Mouse (Mus musculus) heart, adult 2 months (tissue): ENCODE data around the gene B430218F22Rik. TPM values are rescaled to one million over a fixed set of nuclear protein-coding genes. Genes with fewer than 3 reads are reported as not detected.
"Not testable (repeated sequence)": the region's sequence is repeated elsewhere in the genome, so short reads cannot be mapped to it uniquely, and the experiment has no call there.

Experiments used
- DNase-seq, 2 experiments: peaks; one replicate each; pipeline ENCODE4 v3.0.0; 2021
- H3K27ac ChIP-seq: fragments of 200-600 bp; 2 replicates; pipeline ENCODE4 v1.8.1; 2022
- H3K27me3 ChIP-seq: fragments of 200-500 bp; 2 replicates; pipeline ENCODE4 v1.6.1; 2012; ENCODE audit warnings: mild to moderate bottlenecking, low read length, inconsistent platforms, mixed read lengths; ENCODE audit not compliant: control insufficient read depth, insufficient read depth
- H3K36me3 ChIP-seq: fragments of 200-500 bp; 2 replicates; pipeline ENCODE4 v1.6.1; 2012; ENCODE audit warnings: low read length, inconsistent platforms; ENCODE audit not compliant: control insufficient read depth, insufficient read depth
- H3K4me1 ChIP-seq: fragments of 200-500 bp; 2 replicates; pipeline ENCODE4 v1.6.1; 2011; ENCODE audit warnings: low read length; ENCODE audit not compliant: control insufficient read depth, insufficient read depth
- H3K4me3 ChIP-seq: fragments of 200-600 bp; 2 replicates; pipeline ENCODE4 v1.8.1; 2022
- H3K79me2 ChIP-seq: fragments of 200-500 bp; replicated peaks from 2 replicates; pipeline ENCODE4 v1.6.1; 2012; ENCODE audit warnings: mild to moderate bottlenecking, inconsistent platforms, low read length, moderate library complexity, mixed read lengths; ENCODE audit not compliant: control insufficient read depth, insufficient read depth
- H3K9ac ChIP-seq: fragments of 200-500 bp; 2 replicates; pipeline ENCODE4 v1.6.1; 2012; ENCODE audit warnings: low read depth, mild to moderate bottlenecking, control low read depth, inconsistent platforms, low read length, mixed read lengths
- CTCF ChIP-seq: fragments of 200-600 bp; IDR thresholded peaks from 2 replicates; pipeline ENCODE4 v1.8.1; 2022; ENCODE audit warnings: antibody characterized with exemption, mild to moderate bottlenecking, moderate library complexity
- EP300 ChIP-seq: fragments of 200-500 bp; IDR thresholded peaks from 2 replicates; pipeline ENCODE4 v1.6.1; 2011; ENCODE audit warnings: low read depth, low read length, control low read depth; ENCODE audit not compliant: insufficient read depth
- POLR2A ChIP-seq: fragments of 200-500 bp; IDR thresholded peaks from 2 replicates; pipeline ENCODE4 v1.6.1; 2011; ENCODE audit warnings: mild to moderate bottlenecking, low read depth, low read length, control low read depth; ENCODE audit not compliant: insufficient read depth
- WGBS: fragments of 180-500 bp; shearing (Covaris S2); methylation state at CpG from one replicate; pipeline ENCODE4 v1.1.7; 2018; 5-methylcytosine and 5-hydroxymethylcytosine counted together
- intact Hi-C: fragments of 180-260 bp; cut with DNase I; formaldehyde crosslinking; loops from one replicate; pipeline ENCODE4 v1.15.1; 2025
- polyA plus RNA-seq: library from polyadenylated mRNA; depleted of rRNA; stranded (reverse); fragments of >200 nt; gene quantifications from 2 replicates; pipeline ENCODE4 v1.2.3, GENCODE M21; 2012
- total RNA-seq, 2 experiments: library from RNA; stranded (reverse); gene quantifications; 2 replicates each; pipeline ENCODE4 v1.2.3; 2021

B430218F22Rik gene
- total and polyA plus RNA-seq, 3 experiments = 0.16 TPM; not detected in 2

DNA sequence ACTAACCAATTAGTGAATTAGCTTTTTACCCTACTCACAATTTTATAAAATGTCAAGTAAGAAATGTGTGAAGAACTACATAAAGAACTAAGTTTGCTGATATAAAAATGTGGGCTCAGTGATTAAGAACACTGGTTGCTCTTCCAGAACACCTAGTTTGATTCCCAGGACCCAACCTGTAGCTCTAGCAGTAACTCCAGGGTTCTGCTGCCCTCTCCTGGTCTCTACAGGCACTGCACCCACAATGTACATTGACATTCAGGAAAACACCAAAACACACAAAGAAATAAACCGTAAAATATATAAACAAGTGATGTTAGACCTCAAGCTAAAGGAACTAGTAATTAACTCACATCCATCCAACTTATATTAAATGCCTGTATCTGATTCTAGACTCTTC is 7.3 kb upstream of the B430218F22Rik start:
- Histone ChIP-seq H3K9ac (no peak overlapping the region), H3K4me1 (no peaks in the 10 kb centered on the region), H3K36me3 (peaks cover 3% of the 10 kb centered on the region), H3K4me3 (no peak overlapping the region), H3K79me2 (no peaks in the 10 kb centered on the region), H3K27me3 (no peaks in the 10 kb centered on the region), H3K27ac (no peak overlapping the region)
- 81% methylated on average over 1 of the region's 1 CpGs for WGBS
- peak; percentile 18 to 52 for DNase-seq
- intact Hi-C loops = no loop called here
- TF ChIP-seq POLR2A (no peak), CTCF (peak; percentile 94), EP300 (no peak)

DNA sequence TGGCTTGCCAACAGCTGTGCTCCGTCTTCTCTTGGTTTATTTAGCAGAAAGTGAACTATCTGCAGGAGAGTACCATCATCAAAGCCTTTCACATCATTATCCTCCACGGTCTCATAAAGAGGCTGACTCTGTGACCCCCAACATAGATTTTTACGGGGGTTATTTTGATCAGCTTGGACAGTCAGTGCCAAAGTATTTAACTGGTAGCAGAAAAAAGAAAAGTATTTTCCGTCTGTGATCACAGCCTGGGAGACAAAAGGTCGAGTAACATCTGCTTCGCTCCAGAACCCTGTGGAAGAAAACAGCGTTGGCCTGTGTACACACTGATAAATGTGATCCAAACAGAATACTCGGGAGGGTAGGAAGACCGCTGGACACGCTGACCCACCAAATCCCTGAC is 6.0 kb upstream of the B430218F22Rik start:
- no peak for TF ChIP-seq POLR2A
- TF ChIP-seq EP300 = no peak
- no peak for TF ChIP-seq CTCF
- intact Hi-C loops = no loop called here
- 52% methylated on average over 10 of the region's 10 CpGs for WGBS
- Histone ChIP-seq H3K4me1 (no peaks in the 10 kb centered on the region), H3K9ac (no peak overlapping the region), H3K27ac (no peak overlapping the region), H3K79me2 (no peaks in the 10 kb centered on the region), H3K4me3 (no peak overlapping the region), H3K36me3 (peaks cover 6% of the 10 kb centered on the region), H3K27me3 (no peaks in the 10 kb centered on the region)
- DNase-seq = no peak

DNA sequence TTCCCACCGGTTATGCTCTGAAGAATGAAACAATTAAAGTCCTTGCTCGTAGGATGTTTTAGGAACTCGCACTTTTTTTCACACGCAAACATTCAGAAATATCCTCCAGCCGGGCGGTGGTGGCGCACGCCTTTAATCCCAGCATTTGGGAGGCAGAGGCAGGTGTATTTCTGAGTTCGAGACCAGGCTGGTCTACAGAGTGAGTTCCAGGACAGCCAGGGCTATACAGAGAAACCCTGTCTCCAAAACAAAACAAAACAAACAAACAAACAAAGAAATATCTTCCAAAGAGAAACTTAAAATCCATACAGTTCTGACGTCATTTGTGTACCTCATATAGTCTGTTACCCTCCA is 995 bp downstream of the B430218F22Rik start:
- H3K79me2 ChIP-seq, DNase-seq, H3K36me3 ChIP-seq, H3K9ac ChIP-seq, H3K27me3 ChIP-seq, H3K4me1 ChIP-seq, intact Hi-C loops: not testable (repeated sequence)
- 8% methylated on average over 10 of the region's 10 CpGs for WGBS
- Histone ChIP-seq H3K27ac (peak overlapping the region; percentile 85), H3K4me3 (peak overlapping the region; percentile 87)

DNA sequence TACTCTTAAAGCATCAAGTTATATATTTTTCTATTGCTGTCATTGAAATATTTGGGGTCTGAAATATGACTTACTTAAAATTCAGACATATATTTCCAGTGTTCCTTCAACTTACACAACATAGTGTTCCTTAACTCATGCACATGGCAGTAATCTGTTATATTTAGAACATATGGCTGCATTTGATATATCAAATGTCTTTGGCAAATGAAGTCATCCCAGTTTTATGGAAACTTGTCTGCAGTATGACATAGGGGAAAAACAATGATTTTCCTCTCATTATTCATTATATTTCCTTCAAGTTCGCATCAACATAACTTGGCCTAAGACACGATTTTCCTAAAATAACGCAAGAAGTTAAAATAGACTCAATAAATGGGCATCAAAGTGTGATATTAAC is 9.4 kb downstream of the B430218F22Rik start:
- no peak for TF ChIP-seq EP300
- no peak for TF ChIP-seq POLR2A
- TF ChIP-seq CTCF = no peak
- H3K79me2 ChIP-seq = no peaks in the 10 kb centered on the region
- no peaks in the 10 kb centered on the region for H3K27me3 ChIP-seq
- no peaks in the 10 kb centered on the region for H3K4me1 ChIP-seq
- no peak overlapping the region for H3K9ac ChIP-seq
- no peak overlapping the region for H3K27ac ChIP-seq
- whole genome bisulfite sequencing = 60% methylated on average over 3 of the region's 3 CpGs
- DNase-seq = no peak
- intact Hi-C loops = no loop called here
- no peaks in the 10 kb centered on the region for H3K36me3 ChIP-seq
- H3K4me3 ChIP-seq = no peak overlapping the region

DNA sequence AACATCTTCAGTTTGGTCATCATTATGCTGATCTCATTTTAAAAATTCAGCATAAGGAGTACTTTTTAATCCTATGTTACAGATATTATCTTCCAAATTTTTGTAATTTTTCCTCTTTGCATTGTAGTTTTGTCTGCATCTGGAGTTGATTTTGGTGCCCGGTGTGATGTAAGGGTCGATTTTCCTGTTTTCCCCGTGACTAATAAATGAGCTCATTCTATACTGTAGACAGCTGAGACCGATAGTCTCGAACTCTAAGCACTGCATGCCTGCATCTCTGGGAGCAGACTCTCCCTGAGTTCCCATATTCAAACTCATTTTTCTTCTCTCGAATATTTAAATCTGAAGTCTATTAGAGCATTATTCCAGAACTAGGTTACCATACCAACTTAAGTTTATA is 13.9 kb downstream of the B430218F22Rik start:
- H3K27ac ChIP-seq = no peak overlapping the region
- no peaks in the 10 kb centered on the region for H3K36me3 ChIP-seq
- no peaks in the 10 kb centered on the region for H3K79me2 ChIP-seq
- no peak overlapping the region for H3K4me3 ChIP-seq
- WGBS = 58% methylated on average over 6 of the region's 6 CpGs
- no peaks in the 10 kb centered on the region for H3K27me3 ChIP-seq
- intact Hi-C loops = loop anchor here (5.0 kb wide), 2 partner anchors 197 to 977 kb away; no protein-coding TSS in a partner anchor
- H3K4me1 ChIP-seq = no peaks in the 10 kb centered on the region
- no peak overlapping the region for H3K9ac ChIP-seq
- TF ChIP-seq EP300 (no peak), POLR2A (no peak), CTCF (no peak)
- DNase-seq = no peak

DNA sequence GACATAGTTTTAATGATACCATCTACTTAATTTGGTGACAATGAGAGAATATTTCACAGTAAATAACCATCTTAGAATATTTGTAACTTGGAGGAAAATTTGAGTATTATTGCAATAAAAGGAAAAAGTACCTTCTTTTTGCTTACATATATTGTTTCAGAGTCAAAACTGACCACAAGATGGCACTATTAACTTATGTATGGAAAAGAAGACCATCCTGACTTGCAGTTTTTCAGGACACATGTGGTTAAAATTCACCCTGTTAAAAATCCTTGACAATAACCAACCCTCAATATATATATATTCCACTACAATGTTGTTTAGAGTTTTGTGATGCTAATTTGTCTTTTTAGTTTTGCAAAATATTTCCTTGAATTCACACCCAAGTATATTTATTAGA is 17.1 kb downstream of the B430218F22Rik start:
- no peak overlapping the region for H3K4me3 ChIP-seq
- no peaks in the 10 kb centered on the region for H3K4me1 ChIP-seq
- DNase-seq = no peak
- intact Hi-C loops = loop anchor here (5.0 kb wide), 2 partner anchors 194 to 974 kb away; no protein-coding TSS in a partner anchor
- no peaks in the 10 kb centered on the region for H3K36me3 ChIP-seq
- no peak overlapping the region for H3K9ac ChIP-seq
- no peak for TF ChIP-seq POLR2A
- peak; percentile 74 for TF ChIP-seq CTCF
- no peaks in the 10 kb centered on the region for H3K79me2 ChIP-seq
- no peaks in the 10 kb centered on the region for H3K27me3 ChIP-seq
- no peak overlapping the region for H3K27ac ChIP-seq
